Mouse (Mus musculus) heart, embryonic 13.5 days (tissue): Measurements from ENCODE around the gene Gpr88. TPM values are rescaled to one million over a fixed set of nuclear protein-coding genes. Genes with fewer than 3 reads are reported as not detected.
"Not testable (repeated sequence)": the region's sequence is repeated elsewhere in the genome, so short reads cannot be mapped to it uniquely, and the experiment has no call there.

ENCODE experiments used
- ATAC-seq: fragments of 200-750 bp; cut with Nextera tagmentation; 2 replicates; pipeline ENCODE4 v1.8.0; 2017; ENCODE audit warnings: moderate TSS enrichment; ENCODE audit not compliant: insufficient number of reproducible peaks, low FRiP score, low TSS enrichment; ENCODE audit errors: extremely low read depth
- H3K27ac ChIP-seq: fragments of 300-500 bp; sonication (generic); replicated peaks from 2 replicates; pipeline ENCODE4 v1.5.1; 2015; ENCODE audit warnings: moderate library complexity, mild to moderate bottlenecking, inconsistent platforms
- H3K27me3 ChIP-seq: fragments of 300-500 bp; sonication (generic); replicated peaks from 2 replicates; pipeline ENCODE4 v1.6.1; 2015; ENCODE audit warnings: mild to moderate bottlenecking, inconsistent platforms
- H3K36me3 ChIP-seq: fragments of 300-500 bp; sonication (generic); 2 replicates; pipeline ENCODE4 v1.6.1; 2015; ENCODE audit warnings: mild to moderate bottlenecking, inconsistent platforms
- H3K4me1 ChIP-seq: fragments of 300-500 bp; sonication (generic); 2 replicates; pipeline ENCODE4 v1.6.1; 2015; ENCODE audit warnings: inconsistent platforms
- H3K4me2 ChIP-seq: fragments of 300-500 bp; sonication (generic); 2 replicates; pipeline ENCODE4 v1.6.1; 2015; ENCODE audit warnings: inconsistent platforms, mild to moderate bottlenecking, moderate library complexity
- H3K4me3 ChIP-seq: fragments of 300-500 bp; sonication (generic); 2 replicates; pipeline ENCODE4 v1.5.1; 2015; ENCODE audit warnings: moderate library complexity, mild to moderate bottlenecking, inconsistent platforms
- H3K9ac ChIP-seq: fragments of 300-500 bp; sonication (generic); 2 replicates; pipeline ENCODE4 v1.6.1; 2015; ENCODE audit warnings: inconsistent platforms, mild to moderate bottlenecking, moderate library complexity
- H3K9me3 ChIP-seq: fragments of 300-500 bp; sonication (generic); 2 replicates; pipeline ENCODE4 v1.6.1; 2016; ENCODE audit warnings: inconsistent platforms
- WGBS: fragments of 180-500 bp; shearing (Covaris S2); methylation state at CpG from one replicate; pipeline ENCODE4 v1.1.7; 2015; ENCODE audit warnings: mixed read lengths; 5-methylcytosine and 5-hydroxymethylcytosine counted together
- polyA plus RNA-seq: library from polyadenylated mRNA; unstranded; fragments of >200 nt; fragmentation: Nextera tagmentation; extraction: Ambion mirVana; gene quantifications from 2 replicates; pipeline ENCODE4 v1.2.1, GENCODE M21; 2015

The Gpr88 gene
- polyA plus RNA-seq, 1 experiment from 2014 or later = 0.39 TPM

- H3K9ac ChIP-seq, H3K27ac ChIP-seq, ATAC-seq, H3K27me3 ChIP-seq, H3K36me3 ChIP-seq, H3K9me3 ChIP-seq, H3K4me3 ChIP-seq, H3K4me2 ChIP-seq: not testable (repeated sequence)
- WGBS = 57% methylated on average over 6 of the region's 6 CpGs
- peaks cover 17% of the 10 kb centered on the region; the same call in 1 of the 2 replicates for H3K4me1 ChIP-seq
Measured at GRCm38 (mm10) chr3:116217398-116217797, 35.9 kb downstream of the Gpr88 start.

GRCm38 (mm10) chr3:116216261-116216660, 37.0 kb downstream of the Gpr88 start:
- H3K27me3 ChIP-seq = no peaks in the 10 kb centered on the region
- no peak overlapping the region for H3K4me2 ChIP-seq
- WGBS = 70% methylated on average over 1 of the region's 1 CpGs
- no peaks in the 10 kb centered on the region for H3K9me3 ChIP-seq
- no peak overlapping the region for H3K27ac ChIP-seq
- H3K4me1 ChIP-seq = 0 out of 2 replicates have a peak, but pooled peaks cover 11% of the 10 kb centered on the region
- ATAC-seq = no peak
- no peak overlapping the region for H3K4me3 ChIP-seq
- H3K36me3 ChIP-seq = no peaks in the 10 kb centered on the region
- H3K9ac ChIP-seq = no peak overlapping the region

GRCm38 (mm10) chr3:116211639-116212038, 41.7 kb downstream of the Gpr88 start:
- Histone ChIP-seq H3K4me2 (no peak overlapping the region), H3K9ac (no peak overlapping the region), H3K4me3 (no peak overlapping the region), H3K27ac (no peak overlapping the region), H3K36me3 (no peaks in the 10 kb centered on the region), H3K27me3 (no peaks in the 10 kb centered on the region), H3K4me1 (peaks cover 8% of the 10 kb centered on the region), H3K9me3 (no peaks in the 10 kb centered on the region)
- 53% methylated on average over 5 of the region's 5 CpGs for WGBS
- ATAC-seq = no peak

- Histone ChIP-seq H3K4me2 (no peak overlapping the region), H3K27me3 (no peaks in the 10 kb centered on the region), H3K9ac (no peak overlapping the region), H3K36me3 (no peaks in the 10 kb centered on the region), H3K27ac (no peak overlapping the region), H3K4me1 (peaks cover 16% of the 10 kb centered on the region), H3K9me3 (no peaks in the 10 kb centered on the region), H3K4me3 (no peak overlapping the region)
- no peak for ATAC-seq
- 52% methylated on average over 8 of the region's 8 CpGs for WGBS
Measured at GRCm38 (mm10) chr3:116210720-116211121, 42.6 kb downstream of the Gpr88 start.

GRCm38 (mm10) chr3:116209214-116209613, 44.1 kb downstream of the Gpr88 start:
- 72% methylated on average over 8 of the region's 8 CpGs for WGBS
- H3K27ac ChIP-seq = no peak overlapping the region

GRCm38 (mm10) chr3:116206306-116206834, 46.9 kb downstream of the Gpr88 start:
- WGBS = 41% methylated on average over 8 of the region's 8 CpGs
- H3K27me3 ChIP-seq = no peaks in the 10 kb centered on the region
- H3K4me2 ChIP-seq = no peak overlapping the region
- ATAC-seq = no peak
- no peak overlapping the region for H3K9ac ChIP-seq
- no peaks in the 10 kb centered on the region for H3K36me3 ChIP-seq
- H3K27ac ChIP-seq = no peak overlapping the region
- H3K9me3 ChIP-seq = no peaks in the 10 kb centered on the region
- no peak overlapping the region for H3K4me3 ChIP-seq
- H3K4me1 ChIP-seq = peaks cover 30% of the 10 kb centered on the region

More at GRCm38 (mm10) chr3:116209214-116209613, 44.1 kb downstream of the Gpr88 start:
- Histone ChIP-seq H3K4me2 (no peak overlapping the region), H3K9ac (no peak overlapping the region), H3K9me3 (no peaks in the 10 kb centered on the region), H3K4me1 (peaks cover 31% of the 10 kb centered on the region), H3K4me3 (no peak overlapping the region), H3K27me3 (no peaks in the 10 kb centered on the region), H3K36me3 (no peaks in the 10 kb centered on the region)
- no peak for ATAC-seq

- Histone ChIP-seq H3K4me3 (no peak overlapping the region), H3K4me2 (no peak overlapping the region), H3K27me3 (no peaks in the 10 kb centered on the region), H3K27ac (no peak overlapping the region), H3K9ac (no peak overlapping the region), H3K9me3 (no peaks in the 10 kb centered on the region), H3K4me1 (peaks cover 27% of the 10 kb centered on the region), H3K36me3 (no peaks in the 10 kb centered on the region)
- WGBS = 60% methylated on average over 13 of the region's 13 CpGs
- no peak for ATAC-seq
Measured at GRCm38 (mm10) chr3:116205346-116206219, 47.7 kb downstream of the Gpr88 start.

GRCm38 (mm10) chr3:116204643-116205042, 48.7 kb downstream of the Gpr88 start:
- Histone ChIP-seq H3K4me1 (peaks cover 27% of the 10 kb centered on the region), H3K9me3 (no peaks in the 10 kb centered on the region), H3K4me2 (no peak overlapping the region), H3K27me3 (no peaks in the 10 kb centered on the region), H3K4me3 (no peak overlapping the region), H3K9ac (no peak overlapping the region), H3K36me3 (no peaks in the 10 kb centered on the region), H3K27ac (no peak overlapping the region)
- WGBS = 73% methylated on average over 9 of the region's 9 CpGs
- no peak for ATAC-seq

- no peaks in the 10 kb centered on the region for H3K36me3 ChIP-seq
- no peak overlapping the region for H3K9ac ChIP-seq
- H3K4me2 ChIP-seq = no peak overlapping the region
- no peaks in the 10 kb centered on the region for H3K27me3 ChIP-seq
- 48% methylated on average over 3 of the region's 3 CpGs for WGBS
- peaks cover 27% of the 10 kb centered on the region for H3K4me1 ChIP-seq
- H3K4me3 ChIP-seq = no peak overlapping the region
- no peak for ATAC-seq
- no peak overlapping the region for H3K27ac ChIP-seq
- H3K9me3 ChIP-seq = no peaks in the 10 kb centered on the region
Measured at GRCm38 (mm10) chr3:116203942-116204341, 49.4 kb downstream of the Gpr88 start.

GRCm38 (mm10) chr3:116200060-116200459, 53.2 kb downstream of the Gpr88 start:
- Histone ChIP-seq H3K36me3 (no peaks in the 10 kb centered on the region), H3K27ac (no peak overlapping the region)

More at GRCm38 (mm10) chr3:116200060-116200459, 53.2 kb downstream of the Gpr88 start:
- Histone ChIP-seq H3K4me2 (no peak overlapping the region), H3K4me3 (no peak overlapping the region), H3K9ac (no peak overlapping the region), H3K9me3 (no peaks in the 10 kb centered on the region), H3K4me1 (peaks cover 13% of the 10 kb centered on the region), H3K27me3 (no peaks in the 10 kb centered on the region)
- ATAC-seq = no peak
- 60% methylated on average over 10 of the region's 10 CpGs for WGBS
